Mouse (Mus musculus): ENCODE measurements around the gene Stx16. TPM values are rescaled to one million over a fixed set of nuclear protein-coding genes. Genes with fewer than 3 reads are reported as not detected.

Gene Stx16
- 8.0 and 10.9 TPM in 2 replicates for polyA plus RNA-seq (2012; rRNA removed)
- polyA plus RNA-seq (2014; fragmentation: Nextera tagmentation; extraction: Ambion mirVana): 2.1 and 2.4 TPM in 2 replicates

GRCm38 (mm10) chr2:174075673-174076432 lies at the start of gene Stx16:
TSS of gene Stx16 (plus strand) at chr2:174076308.
- 2% methylated on average over 32 of the region's 32 CpGs for WGBS (ENCODE audit: insufficient replicate concordance)
- Histone ChIP-seq H3K4me2 (ENCODE audit: low read depth) (peak within 1 kb of the TSS; percentile 98), H3K9ac (replicated peaks) (peak within 1 kb of the TSS; percentile 87), H3K36me3 (replicated peaks; ENCODE audit: control insufficient read depth, insufficient read depth, low read depth) (no peaks in the 10 kb centered on the region), H3K27me3 (ENCODE audit: control insufficient read depth, insufficient read depth, low read length) (no peaks in the 10 kb centered on the region), H3K4me1 (replicated peaks; ENCODE audit: control insufficient read depth in 2 of 2, insufficient read depth in 2 of 2, low read length in 1 of 2) (peaks cover 3 to 10% of the 10 kb centered on the region in 2 experiments), H3K9me3 (ENCODE audit: control insufficient read depth, low read length) (no peaks in the 10 kb centered on the region), H3K27ac (peak within 1 kb of the TSS; percentile 49), H3K4me3 (ENCODE audit: insufficient read depth in 1 of 2, low read depth in 2 of 2, low read length in 2 of 2) (peak within 1 kb of the TSS; percentile 71 to 72)
- ATAC-seq (ENCODE audit: insufficient read depth) (peak; percentile 91), DNase-seq (ENCODE audit: low read depth in 3 of 3, low spot score in 3 of 3) (peak; percentile 71 to 78 (median 74))
- TF ChIP-seq EP300 (IDR thresholded peaks at IDR 0.05; ENCODE audit: low read depth) (peak; percentile 53; the same call in 1 of the 2 replicates), CTCF (IDR thresholded peaks at IDR 0.05; ENCODE audit: low read depth) (peak; percentile 44)

- TF ChIP-seq EP300 (IDR thresholded peaks at IDR 0.05; ENCODE audit: low read depth): no peak
- no peak for TF ChIP-seq CTCF (IDR thresholded peaks at IDR 0.05; ENCODE audit: low read depth)
- no peaks in the 10 kb centered on the region for H3K9me3 ChIP-seq (ENCODE audit: control insufficient read depth, low read length)
- H3K4me2 ChIP-seq (ENCODE audit: low read depth): no peak overlapping the region
- H3K4me1 ChIP-seq (replicated peaks; ENCODE audit: control insufficient read depth in 2 of 2, insufficient read depth in 2 of 2, low read length in 1 of 2): 0 out of 4 replicates have a peak, but pooled peaks cover 0 to 2% of the 10 kb centered on the region in 2 experiments
- no peak overlapping the region for H3K4me3 ChIP-seq (ENCODE audit: insufficient read depth in 1 of 2, low read depth in 2 of 2, low read length in 2 of 2)
- no peak overlapping the region for H3K27ac ChIP-seq
- no peaks in the 10 kb centered on the region for H3K27me3 ChIP-seq (ENCODE audit: control insufficient read depth, insufficient read depth, low read length)
- ATAC-seq (ENCODE audit: insufficient read depth): no peak
- H3K9ac ChIP-seq (replicated peaks): no peak overlapping the region
- H3K36me3 ChIP-seq (replicated peaks; ENCODE audit: control insufficient read depth, insufficient read depth, low read depth): no peaks in the 10 kb centered on the region
- 44% methylated on average over 4 of the region's 4 CpGs for WGBS (ENCODE audit: insufficient replicate concordance)
- no peak for DNase-seq (ENCODE audit: low read depth in 3 of 3, low spot score in 3 of 3)
Observed at GRCm38 (mm10) chr2:174026406-174026805, 49.7 kb upstream of the Stx16 start.

GRCm38 (mm10) chr2:174033257-174033800 lies 42.8 kb upstream of the Stx16 start:
- no peak for ATAC-seq (ENCODE audit: insufficient read depth)
- TF ChIP-seq EP300 (IDR thresholded peaks at IDR 0.05; ENCODE audit: low read depth): no peak
- TF ChIP-seq CTCF (IDR thresholded peaks at IDR 0.05; ENCODE audit: low read depth): no peak

GRCm38 (mm10) chr2:174047656-174048055 lies 28.5 kb upstream of the Stx16 start:
- WGBS (ENCODE audit: insufficient replicate concordance): 82% methylated on average over 2 of the region's 2 CpGs
- Histone ChIP-seq H3K27ac (no peak overlapping the region), H3K27me3 (ENCODE audit: control insufficient read depth, insufficient read depth, low read length) (no peaks in the 10 kb centered on the region; the same call in 1 of the 2 replicates), H3K9ac (replicated peaks) (no peak overlapping the region), H3K4me1 (replicated peaks; ENCODE audit: control insufficient read depth in 2 of 2, insufficient read depth in 2 of 2, low read length in 1 of 2) (no peaks in the 10 kb centered on the region), H3K4me3 (ENCODE audit: insufficient read depth in 1 of 2, low read depth in 2 of 2, low read length in 2 of 2) (no peak overlapping the region), H3K4me2 (ENCODE audit: low read depth) (no peak overlapping the region), H3K36me3 (replicated peaks; ENCODE audit: control insufficient read depth, insufficient read depth, low read depth) (no peaks in the 10 kb centered on the region), H3K9me3 (ENCODE audit: control insufficient read depth, low read length) (no peaks in the 10 kb centered on the region)
- no peak for TF ChIP-seq EP300 (IDR thresholded peaks at IDR 0.05; ENCODE audit: low read depth)
- TF ChIP-seq CTCF (IDR thresholded peaks at IDR 0.05; ENCODE audit: low read depth): no peak
- DNase-seq (ENCODE audit: low read depth in 3 of 3, low spot score in 3 of 3) (no peak), ATAC-seq (ENCODE audit: insufficient read depth) (no peak)

More at GRCm38 (mm10) chr2:174033257-174033800, 42.8 kb upstream of the Stx16 start:
- Histone ChIP-seq H3K4me3 (ENCODE audit: insufficient read depth in 1 of 2, low read depth in 2 of 2, low read length in 2 of 2) (no peak overlapping the region), H3K27me3 (ENCODE audit: control insufficient read depth, insufficient read depth, low read length) (no peaks in the 10 kb centered on the region), H3K4me1 (replicated peaks; ENCODE audit: control insufficient read depth in 2 of 2, insufficient read depth in 2 of 2, low read length in 1 of 2) (no peaks in the 10 kb centered on the region), H3K9me3 (ENCODE audit: control insufficient read depth, low read length) (no peaks in the 10 kb centered on the region), H3K36me3 (replicated peaks; ENCODE audit: control insufficient read depth, insufficient read depth, low read depth) (no peaks in the 10 kb centered on the region), H3K9ac (replicated peaks) (no peak overlapping the region), H3K4me2 (ENCODE audit: low read depth) (no peak overlapping the region), H3K27ac (no peak overlapping the region)
- DNase-seq (ENCODE audit: low read depth in 3 of 3, low spot score in 3 of 3): no peak
- WGBS (ENCODE audit: insufficient replicate concordance): 70% methylated on average over 9 of the region's 9 CpGs
